Mouse (Mus musculus) cerebellum, postnatal 4 days (tissue): Measurements from ENCODE around the gene Gm20906.
"Not testable (repeated sequence)": the region's sequence is repeated elsewhere in the genome, so short reads cannot be mapped to it uniquely, and the experiment has no call there.

Experiments
- DNase-seq, 2 experiments: peaks; one replicate each; pipeline ENCODE4 v3.0.0; 2022; ENCODE audit warnings: low spot score in 2 of 2, mixed read lengths in 1 of 2

The Gm20906 gene

GRCm38 (mm10) chrY:87550666-87551065 lies at the start of gene Gm20906:
Gene Gm20906 (plus strand): TSS chrY:87550966.
- DNase-seq = not testable (repeated sequence)
